Mouse (Mus musculus) heart, postnatal 0 days (tissue): ENCODE data around the gene Lama5.

Experiments used
- CTCF ChIP-seq: IDR thresholded peaks from 2 replicates; pipeline ENCODE4 v1.5.1; 2016; ENCODE audit warnings: antibody characterized with exemption, control low read depth, low read depth
- EP300 ChIP-seq: IDR thresholded peaks from 2 replicates; pipeline ENCODE4 v1.6.1; 2016; ENCODE audit warnings: antibody characterized with exemption, low read depth

GRCm38 (mm10) chr2:180247916-180248315 is 22.3 kb upstream of the Lama5 start:
- TF ChIP-seq CTCF (no peak), EP300 (no peak)
